Comparison of ENCODE assay signal across 19 mouse cellular contexts in genomic region chr6:142362036-142362435, GRCm38 (mm10). TPM values are rescaled to one million over a fixed set of nuclear protein-coding genes. Genes with fewer than 3 reads are reported as not detected.
A peak's percentile ranks its signal among the peaks of the same experiment; 100 is the strongest.
DNase-seq lines count a peak whose midpoint lies in the region; ATAC-seq lines count a peak whose summit lies in the region.
"Had no signal": no experiment of that assay in that cellular context is flagged by ENCODE, and none has a peak within 500 bp of the region (broad histone marks: within the 10 kb centered on the region; RNA-seq: fewer than 3 reads in every experiment).

No protein-coding gene starts in this region.

- ATAC-seq in inflammation-experienced regulatory T-cells, adult 6 months = no peak
- ATAC-seq: CD4-positive, CD25-positive, alpha-beta regulatory T cell, adult 4 months; forebrain, embryonic 15.5 days; forebrain, postnatal 0 days had no signal

- DNase-seq in 3T3-L1 (ENCODE audit: low read depth, low spot score) (peak; percentile 60), NIH3T3 (ENCODE audit: low read depth) (peak; percentile 62)
- DNase-seq in brain, adult 2 months (ENCODE audit: low read depth, low spot score) = peak; percentile 37
- no peak for DNase-seq in right cerebral cortex, postnatal 4 days
- DNase-seq: adrenal gland, adult 2 months; adrenal gland, postnatal 10 days; adrenal gland, postnatal 25 days; B cell, adult 2 months; cerebellum, adult 11-12 months; cerebellum, adult 2 months; cerebellum, adult 9-10 months; cerebellum, postnatal 10 days; cerebellum, postnatal 25 days; forebrain, postnatal 0 days had no signal

RNA-seq across cellular contexts. Expression of gene Pyroxd1, which starts 16.6 kb away (rescaled TPM):
- polyA plus RNA-seq in inflammation-experienced regulatory T-cells, adult 6 months (2017; shearing (Covaris generic)) = 10 to 100 TPM; 18.2 to 20.5 (median 19.7) TPM

RNA-seq across cellular contexts. Expression of gene Recql, which starts 24.9 kb away (rescaled TPM):
- 10 to 100 TPM; 47.8 to 55.2 (median 52.4) TPM for polyA plus RNA-seq in inflammation-experienced regulatory T-cells, adult 6 months (2017; shearing (Covaris generic))

RNA-seq across cellular contexts. Expression of gene Golt1b, which starts 25.0 kb away (rescaled TPM):
- polyA plus RNA-seq in inflammation-experienced regulatory T-cells, adult 6 months (2017; shearing (Covaris generic)) = 10 to 100 TPM; 46.3 to 72.5 (median 52.9) TPM

RNA-seq across cellular contexts. Expression of gene Slco1a5, which starts 39.3 kb away (rescaled TPM):
- polyA plus RNA-seq in inflammation-experienced regulatory T-cells, adult 6 months (2017; shearing (Covaris generic)) = not detected
- polyA plus RNA-seq: adrenal gland, adult 2 months; CD4-positive, CD25-positive, alpha-beta regulatory T cell, adult 4 months; embryonic facial prominence, embryonic 12.5 days; G1E had no signal

RNA-seq across cellular contexts. Expression of gene Spx, which starts 51.2 kb away (rescaled TPM):
- 1 to 10 TPM in 2 of 3 experiments, under 1 TPM in 1; 0.89 to 2.3 (median 1.1) TPM for polyA plus RNA-seq in inflammation-experienced regulatory T-cells, adult 6 months (2017; shearing (Covaris generic))
- polyA plus RNA-seq: G1E had no signal
